Mouse (Mus musculus) megakaryocyte, embryonic 14.5 days (primary cell): ENCODE measurements at regions not wholly inside any gene's neighbourhood (a gene's known extent, or its start where the extent isn't known, plus 50 kb on each side); places are given as distances from the start of the nearest gene placed in this dataset.

Experiments
- FLI1 ChIP-seq: IDR thresholded peaks from 2 replicates; pipeline ENCODE4 v1.6.1; 2012; ENCODE audit warnings: low read length, inconsistent platforms, mixed read lengths
- GATA1 ChIP-seq: IDR thresholded peaks from 3 replicates; pipeline ENCODE4 v1.6.1; 2012; ENCODE audit warnings: mixed read lengths, low read length, inconsistent platforms, borderline replicate concordance

DNA sequence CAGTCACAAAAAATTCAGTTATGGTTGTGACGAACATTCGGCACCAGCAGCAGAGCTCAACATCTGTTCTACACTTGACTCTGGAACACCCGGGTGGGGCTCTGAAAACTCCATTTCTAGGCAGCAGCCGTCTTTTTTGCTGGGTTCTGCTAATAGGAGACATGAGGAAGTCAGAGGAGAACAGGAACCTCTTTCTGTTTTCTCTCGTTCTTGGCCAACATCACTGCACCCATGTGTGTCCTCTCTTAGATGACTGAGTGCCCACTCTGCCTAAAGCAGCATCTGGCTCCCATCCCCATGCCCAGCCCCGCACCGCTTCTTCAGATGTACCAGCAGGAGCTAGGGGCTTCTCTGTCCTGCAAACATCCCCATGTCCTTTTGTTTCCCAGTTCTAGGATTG, 267.2 kb downstream of the Gm49356 start:
- TF ChIP-seq GATA1 (no peak), FLI1 (no peak)
